Mouse (Mus musculus) lung, embryonic 15.5 days (tissue): ENCODE data around the gene Aurkb. TPM values are rescaled to one million over a fixed set of nuclear protein-coding genes. Genes with fewer than 3 reads are reported as not detected.
"Not testable (repeated sequence)": the region's sequence is repeated elsewhere in the genome, so short reads cannot be mapped to it uniquely, and the experiment has no call there.

Source experiments
- ATAC-seq: fragments of 200-750 bp; cut with Nextera tagmentation; 2 replicates; pipeline ENCODE4 v1.8.0; 2017; ENCODE audit warnings: moderate number of reproducible peaks, borderline replicate concordance; ENCODE audit not compliant: low FRiP score, low TSS enrichment; ENCODE audit errors: extremely low read depth
- H3K27ac ChIP-seq: fragments of 300-500 bp; sonication (generic); 2 replicates; pipeline ENCODE4 v1.5.1; 2015; ENCODE audit warnings: moderate library complexity, mild to moderate bottlenecking, inconsistent platforms
- H3K27me3 ChIP-seq: fragments of 300-500 bp; sonication (generic); 2 replicates; pipeline ENCODE4 v1.6.1; 2015; ENCODE audit warnings: inconsistent platforms
- H3K36me3 ChIP-seq: fragments of 300-500 bp; sonication (generic); 2 replicates; pipeline ENCODE4 v1.6.1; 2015; ENCODE audit warnings: inconsistent platforms
- H3K4me1 ChIP-seq: fragments of 300-500 bp; sonication (generic); 2 replicates; pipeline ENCODE4 v1.6.1; 2015; ENCODE audit warnings: inconsistent platforms
- H3K4me2 ChIP-seq: fragments of 300-500 bp; sonication (generic); 2 replicates; pipeline ENCODE4 v1.6.1; 2015; ENCODE audit warnings: inconsistent platforms, mild to moderate bottlenecking, moderate library complexity
- H3K4me3 ChIP-seq: fragments of 300-500 bp; sonication (generic); 2 replicates; pipeline ENCODE4 v1.5.1; 2015; ENCODE audit warnings: mild to moderate bottlenecking, inconsistent platforms
- H3K9ac ChIP-seq: fragments of 300-500 bp; sonication (generic); 2 replicates; pipeline ENCODE4 v1.6.1; 2015; ENCODE audit warnings: inconsistent platforms
- H3K9me3 ChIP-seq: fragments of 300-500 bp; sonication (generic); 2 replicates; pipeline ENCODE4 v1.6.1; 2016; ENCODE audit warnings: inconsistent platforms
- WGBS: fragments of 180-500 bp; shearing (Covaris S2); methylation state at CpG from one replicate; pipeline ENCODE4 v1.1.7; 2015; 5-methylcytosine and 5-hydroxymethylcytosine counted together
- polyA plus RNA-seq: library from polyadenylated mRNA; unstranded; fragments of >200 nt; fragmentation: Nextera tagmentation; extraction: Ambion mirVana; gene quantifications from 2 replicates; pipeline ENCODE4 v1.2.1, GENCODE M21; 2015

Aurkb gene
- polyA plus RNA-seq = 207 and 211 TPM in 2 replicates

- H3K4me2 ChIP-seq = peak within 1 kb of the TSS; percentile 74
These were observed at the start of gene Aurkb for GRCm38 (mm10) chr11:69045531-69046394. Aurkb (plus strand) TSS chr11:69045647.

GRCm38 (mm10) chr11:68997080-68997479, 48.4 kb upstream of the Aurkb start:
- no peaks in the 10 kb centered on the region for H3K9me3 ChIP-seq
- WGBS = 84% methylated on average over 4 of the region's 4 CpGs

More at GRCm38 (mm10) chr11:69045531-69046394, at the start of gene Aurkb:
- Histone ChIP-seq H3K4me1 (peaks cover 32% of the 10 kb centered on the region), H3K27ac (peak within 1 kb of the TSS; percentile 95), H3K36me3 (peaks cover 19% of the 10 kb centered on the region), H3K4me3 (peak within 1 kb of the TSS; percentile 75), H3K27me3 (no peaks in the 10 kb centered on the region), H3K9ac (peak within 1 kb of the TSS; percentile 78), H3K9me3 (no peaks in the 10 kb centered on the region)
- ATAC-seq = peak; percentile 72
- under 1% methylated on average over 54 of the region's 54 CpGs for WGBS

GRCm38 (mm10) chr11:69002782-69003181, 42.7 kb upstream of the Aurkb start:
- not testable (repeated sequence) for H3K9ac ChIP-seq, H3K27ac ChIP-seq, H3K4me1 ChIP-seq, H3K27me3 ChIP-seq, H3K4me3 ChIP-seq, H3K9me3 ChIP-seq, ATAC-seq, H3K4me2 ChIP-seq
- peaks cover 53% of the 10 kb centered on the region for H3K36me3 ChIP-seq
- WGBS = 90% methylated on average over 4 of the region's 4 CpGs

More at GRCm38 (mm10) chr11:68997080-68997479, 48.4 kb upstream of the Aurkb start:
- H3K36me3 ChIP-seq = peaks cover 91% of the 10 kb centered on the region
- H3K27me3 ChIP-seq = no peaks in the 10 kb centered on the region
- H3K9ac ChIP-seq = no peak overlapping the region
- no peaks in the 10 kb centered on the region for H3K4me1 ChIP-seq
- no peak overlapping the region for H3K4me3 ChIP-seq
- no peak overlapping the region for H3K4me2 ChIP-seq
- ATAC-seq = no peak
- no peak overlapping the region for H3K27ac ChIP-seq

- H3K36me3 ChIP-seq = peaks cover 45% of the 10 kb centered on the region
These were observed 41.9 kb upstream of the Aurkb start for GRCm38 (mm10) chr11:69003592-69003991.

GRCm38 (mm10) chr11:69005193-69005592, 40.3 kb upstream of the Aurkb start:
- Histone ChIP-seq H3K27ac (no peak overlapping the region), H3K27me3 (no peaks in the 10 kb centered on the region), H3K9me3 (no peaks in the 10 kb centered on the region), H3K9ac (no peak overlapping the region), H3K4me3 (no peak overlapping the region), H3K4me2 (no peak overlapping the region), H3K4me1 (peaks cover 9% of the 10 kb centered on the region), H3K36me3 (peaks cover 29% of the 10 kb centered on the region)
- no peak for ATAC-seq
- WGBS = 79% methylated on average over 7 of the region's 7 CpGs

More at GRCm38 (mm10) chr11:69003592-69003991, 41.9 kb upstream of the Aurkb start:
- Histone ChIP-seq H3K27me3 (no peaks in the 10 kb centered on the region), H3K4me1 (peaks cover 9% of the 10 kb centered on the region), H3K4me2 (no peak overlapping the region), H3K9ac (no peak overlapping the region), H3K27ac (no peak overlapping the region), H3K9me3 (no peaks in the 10 kb centered on the region), H3K4me3 (no peak overlapping the region)
- ATAC-seq = no peak
- 56% methylated on average over 4 of the region's 4 CpGs for WGBS

GRCm38 (mm10) chr11:69006575-69006974, 38.9 kb upstream of the Aurkb start:
- Histone ChIP-seq H3K36me3 (peaks cover 16% of the 10 kb centered on the region), H3K4me1 (peaks cover 12% of the 10 kb centered on the region)
- not testable (repeated sequence) for H3K4me3 ChIP-seq, H3K4me2 ChIP-seq, H3K9me3 ChIP-seq, H3K27ac ChIP-seq, H3K27me3 ChIP-seq, ATAC-seq, H3K9ac ChIP-seq

- peak; percentile 87 for ATAC-seq
- H3K27ac ChIP-seq = peak within 1 kb of the TSS; percentile 54
- peak within 1 kb of the TSS; percentile 74 for H3K9ac ChIP-seq
- H3K4me3 ChIP-seq = peak within 1 kb of the TSS; percentile 69
- no peaks in the 10 kb centered on the region for H3K9me3 ChIP-seq
- peak within 1 kb of the TSS; percentile 68 for H3K4me2 ChIP-seq
- no peaks in the 10 kb centered on the region for H3K36me3 ChIP-seq
- H3K27me3 ChIP-seq = no peaks in the 10 kb centered on the region
- WGBS = 8% methylated on average over 38 of the region's 38 CpGs
- H3K4me1 ChIP-seq = peaks cover 13% of the 10 kb centered on the region
These were observed 37.0 kb upstream of the Aurkb start, which contains the start of gene Pfas for GRCm38 (mm10) chr11:69008182-69009121. Pfas (minus strand) TSS chr11:69008460.

GRCm38 (mm10) chr11:69009508-69009907, 35.9 kb upstream of the Aurkb start:
- no peak overlapping the region for H3K27ac ChIP-seq
- no peaks in the 10 kb centered on the region for H3K36me3 ChIP-seq
- H3K4me3 ChIP-seq = no peak overlapping the region
- 79% methylated on average over 1 of the region's 1 CpGs for WGBS
- peaks cover 13% of the 10 kb centered on the region for H3K4me1 ChIP-seq
- no peak overlapping the region for H3K4me2 ChIP-seq
- H3K9me3 ChIP-seq = no peaks in the 10 kb centered on the region
- H3K9ac ChIP-seq = no peak overlapping the region
- no peak for ATAC-seq
- H3K27me3 ChIP-seq = no peaks in the 10 kb centered on the region

- H3K4me3 ChIP-seq = no peak overlapping the region
These were observed 34.8 kb upstream of the Aurkb start for GRCm38 (mm10) chr11:69010400-69011323.

GRCm38 (mm10) chr11:69011445-69011844, 34.0 kb upstream of the Aurkb start:
- Histone ChIP-seq H3K4me3 (peak overlapping the region; percentile 49), H3K27ac (peak overlapping the region; percentile 83; the same call in 1 of the 2 replicates), H3K4me2 (peak overlapping the region; percentile 82), H3K4me1 (peaks cover 18% of the 10 kb centered on the region)
- H3K36me3 ChIP-seq, H3K27me3 ChIP-seq, H3K9me3 ChIP-seq, H3K9ac ChIP-seq, ATAC-seq: not testable (repeated sequence)
- WGBS = 53% methylated on average over 2 of the region's 2 CpGs

More at GRCm38 (mm10) chr11:69010400-69011323, 34.8 kb upstream of the Aurkb start:
- Histone ChIP-seq H3K36me3 (no peaks in the 10 kb centered on the region), H3K9ac (no peak overlapping the region), H3K4me2 (peak overlapping the region; percentile 82), H3K27ac (no peak overlapping the region), H3K27me3 (no peaks in the 10 kb centered on the region), H3K9me3 (no peaks in the 10 kb centered on the region), H3K4me1 (peaks cover 18% of the 10 kb centered on the region)
- no peak for ATAC-seq
- 84% methylated on average over 15 of the region's 15 CpGs for WGBS
